8 mouse cellular contexts compared by ENCODE assay signal in the genomic region with DNA sequence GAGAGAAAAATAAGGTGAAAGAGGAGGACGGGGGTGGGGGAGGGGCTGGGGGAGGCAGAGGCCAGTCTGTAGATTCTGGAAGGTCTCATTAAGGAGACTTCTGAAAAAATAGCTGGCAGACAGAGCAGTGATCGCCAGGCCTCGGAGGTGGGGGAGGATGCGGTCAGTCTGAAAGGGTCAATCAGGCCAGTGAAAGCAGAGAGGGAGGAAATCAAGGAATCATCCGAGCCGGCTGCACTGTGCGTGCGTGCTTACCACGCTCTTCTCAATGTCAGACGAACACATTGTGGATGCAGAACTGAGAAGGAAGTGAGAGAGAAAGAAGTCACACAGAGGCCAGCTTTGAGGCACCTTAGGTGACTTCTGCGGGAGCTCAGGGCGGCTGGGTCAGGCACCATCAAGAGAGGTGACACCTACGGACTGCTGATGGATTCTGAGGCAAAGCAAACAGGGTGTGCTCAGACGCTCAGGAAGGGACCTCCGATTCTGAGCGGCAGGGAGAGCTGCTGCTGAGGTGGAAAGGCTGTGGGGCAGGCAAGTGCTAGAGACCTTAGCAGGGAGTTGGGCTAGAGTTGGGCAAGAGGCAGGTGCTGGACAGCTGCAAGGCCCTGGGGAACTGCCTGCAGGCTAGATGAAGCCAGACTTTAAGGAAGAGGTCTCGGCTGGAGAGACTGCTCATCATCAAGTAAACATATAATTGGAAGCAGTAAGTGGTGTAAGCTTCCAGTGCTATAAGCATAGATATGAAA.
DNase-seq lines count a peak whose midpoint lies in the region; ATAC-seq and TF ChIP-seq lines count a peak whose summit lies in the region.

No protein-coding gene starts in this region.

- no peak overlapping the region for H3K4me3 ChIP-seq in lung, embryonic 14.5 days (ENCODE audit: low read depth, low read length)
- peak overlapping the region; percentile 11; the same call in 1 of the 2 replicates for H3K4me3 ChIP-seq in embryonic facial prominence, embryonic 15.5 days (replicated peaks)
- H3K4me3 ChIP-seq in intestine, postnatal 0 days (ENCODE audit: low read depth, low read length), result no peak overlapping the region
- H3K4me3 ChIP-seq in neural tube, embryonic 14.5 days (ENCODE audit: low read depth, low read length), result no peak overlapping the region

- peaks cover 10% of the 10 kb centered on the region for H3K4me1 ChIP-seq in lung, embryonic 14.5 days (ENCODE audit: insufficient read depth)
- peaks cover 8% of the 10 kb centered on the region for H3K4me1 ChIP-seq in embryonic facial prominence, embryonic 15.5 days
- H3K4me1 ChIP-seq in intestine, postnatal 0 days (replicated peaks; ENCODE audit: control insufficient read depth, insufficient read depth, low read length), result peaks cover 9% of the 10 kb centered on the region
- H3K4me1 ChIP-seq in neural tube, embryonic 14.5 days (ENCODE audit: control insufficient read depth, insufficient read depth, low read length), result peaks cover 9% of the 10 kb centered on the region; the same call in 1 of the 2 replicates

- peak; percentile 63 for ATAC-seq in lung, embryonic 14.5 days (ENCODE audit: insufficient read depth)
- no peak for ATAC-seq in embryonic facial prominence, embryonic 15.5 days (ENCODE audit: insufficient number of reproducible peaks, low FRiP score, low TSS enrichment, low read depth)
- ATAC-seq in intestine, postnatal 0 days, result peak; percentile 19; the same call in 1 of the 2 replicates
- ATAC-seq in neural tube, embryonic 14.5 days (ENCODE audit: low read depth), result no peak
- ATAC-seq in monocyte, adult 5-6 weeks (replicated peaks; ENCODE audit: insufficient number of reproducible peaks, low FRiP score, low TSS enrichment, poor library complexity, severe bottlenecking), result no peak

- no peak for TF ChIP-seq CTCF in lung, embryonic 14.5 days (IDR thresholded peaks at IDR 0.05; ENCODE audit: low read depth)
- TF ChIP-seq CTCF in intestine, postnatal 0 days (IDR thresholded peaks at IDR 0.05; ENCODE audit: low read depth), result no peak

- H3K9ac ChIP-seq in lung, embryonic 14.5 days, result 0 out of 2 replicates have a peak overlapping the region, but pooled peaks have one; percentile 6
- H3K9ac ChIP-seq in embryonic facial prominence, embryonic 15.5 days, result no peak overlapping the region
- H3K9ac ChIP-seq in intestine, postnatal 0 days (ENCODE audit: low read depth, low read length), result no peak overlapping the region
- H3K9ac ChIP-seq in neural tube, embryonic 14.5 days (replicated peaks; ENCODE audit: low read depth, low read length), result no peak overlapping the region

- peak overlapping the region; percentile 3; the same call in 1 of the 2 replicates for H3K27ac ChIP-seq in lung, embryonic 14.5 days (ENCODE audit: low read depth)
- no peak overlapping the region for H3K27ac ChIP-seq in embryonic facial prominence, embryonic 15.5 days (replicated peaks)
- no peak overlapping the region for H3K27ac ChIP-seq in intestine, postnatal 0 days (ENCODE audit: low read depth, low read length)
- H3K27ac ChIP-seq in neural tube, embryonic 14.5 days (ENCODE audit: low read depth, low read length), result no peak overlapping the region

- 5% methylated on average over 17 of the region's 17 CpGs for WGBS in lung, embryonic 14.5 days
- WGBS in embryonic facial prominence, embryonic 15.5 days, result 9% methylated on average over 17 of the region's 17 CpGs
- 20% methylated on average over 17 of the region's 17 CpGs for WGBS in intestine, postnatal 0 days
- 14% methylated on average over 17 of the region's 17 CpGs for WGBS in neural tube, embryonic 14.5 days

- H3K9me3 ChIP-seq in lung, embryonic 14.5 days (ENCODE audit: low read depth, low read length), result no peaks in the 10 kb centered on the region
- no peaks in the 10 kb centered on the region for H3K9me3 ChIP-seq in embryonic facial prominence, embryonic 15.5 days (replicated peaks)
- no peaks in the 10 kb centered on the region for H3K9me3 ChIP-seq in intestine, postnatal 0 days (ENCODE audit: control insufficient read depth)
- H3K9me3 ChIP-seq in neural tube, embryonic 14.5 days (ENCODE audit: control insufficient read depth, low read length), result no peaks in the 10 kb centered on the region

- no peaks in the 10 kb centered on the region for H3K27me3 ChIP-seq in lung, embryonic 14.5 days (ENCODE audit: insufficient read depth, low read length)
- H3K27me3 ChIP-seq in embryonic facial prominence, embryonic 15.5 days, result no peaks in the 10 kb centered on the region
- H3K27me3 ChIP-seq in intestine, postnatal 0 days (replicated peaks; ENCODE audit: control insufficient read depth, insufficient read depth, low read length), result no peaks in the 10 kb centered on the region
- H3K27me3 ChIP-seq in neural tube, embryonic 14.5 days (ENCODE audit: control insufficient read depth, insufficient read depth, low read length), result no peaks in the 10 kb centered on the region

- H3K36me3 ChIP-seq in lung, embryonic 14.5 days (ENCODE audit: insufficient read depth), result no peaks in the 10 kb centered on the region
- no peaks in the 10 kb centered on the region for H3K36me3 ChIP-seq in embryonic facial prominence, embryonic 15.5 days
- no peaks in the 10 kb centered on the region for H3K36me3 ChIP-seq in intestine, postnatal 0 days (ENCODE audit: control insufficient read depth, insufficient read depth)
- H3K36me3 ChIP-seq in neural tube, embryonic 14.5 days (ENCODE audit: control insufficient read depth, insufficient read depth, low read length), result no peaks in the 10 kb centered on the region

- DNase-seq in lung, embryonic 14.5 days, result peak; percentile 34
- DNase-seq in lung, postnatal 14 days, result no peak
- no peak for DNase-seq in ovary, postnatal 14 days (ENCODE audit: low spot score)
- DNase-seq in B cell, adult 2 months, result no peak

- peak overlapping the region; percentile 50 for H3K4me2 ChIP-seq in lung, embryonic 14.5 days
- H3K4me2 ChIP-seq in embryonic facial prominence, embryonic 15.5 days (replicated peaks), result peak overlapping the region; percentile 39
- H3K4me2 ChIP-seq in intestine, postnatal 0 days (replicated peaks; ENCODE audit: low read depth), result peak overlapping the region; percentile 13; the same call in 1 of the 2 replicates
- 0 out of 2 replicates have a peak overlapping the region, but pooled peaks have one; percentile 9 for H3K4me2 ChIP-seq in neural tube, embryonic 14.5 days (ENCODE audit: low read depth, low read length)

Comparison
In these comparisons a context has a peak if more than half of its experiments do, and no peak if none do; other contexts are left out.
1. ATAC-seq: peak in lung, embryonic 14.5 days (single experiment) and intestine, postnatal 0 days (single experiment); none in embryonic facial prominence, embryonic 15.5 days (single experiment), neural tube, embryonic 14.5 days (single experiment) and monocyte, adult 5-6 weeks (single experiment).
2. Peak in every context shown above with its lines, with median percentiles within 50 percentile points of each other: H3K4me2 ChIP-seq.